Mouse (Mus musculus) E14TG2a.4 (cell line): ENCODE results near the gene Adipor2.

Source experiments
- H3K27me3 ChIP-seq: 2 replicates; pipeline ENCODE4 v1.6.1; 2014; ENCODE audit warnings: low read length, control low read depth; ENCODE audit not compliant: insufficient read depth
- H3K36me3 ChIP-seq: 2 replicates; pipeline ENCODE4 v1.6.1; 2014; ENCODE audit warnings: low read length, control low read depth; ENCODE audit not compliant: insufficient read depth
- H3K4me1 ChIP-seq: replicated peaks from 2 replicates; pipeline ENCODE4 v1.6.1; 2014; ENCODE audit warnings: low read depth, low read length, control low read depth
- H3K4me3 ChIP-seq: replicated peaks from 2 replicates; pipeline ENCODE4 v1.5.1; 2014; ENCODE audit warnings: mild to moderate bottlenecking, low read length
- H3K9me3 ChIP-seq: 2 replicates; pipeline ENCODE4 v1.6.1; 2014; ENCODE audit warnings: low read length, control low read depth
- CTCF ChIP-seq: conservative IDR thresholded peaks from 2 replicates; pipeline ENCODE4 v1.5.1; 2014; ENCODE audit warnings: low read length
- NANOG ChIP-seq: IDR thresholded peaks from 2 replicates; pipeline ENCODE4 v1.6.1; 2014; ENCODE audit warnings: borderline replicate concordance, low read length, mixed read lengths
- POU5F1 ChIP-seq: IDR thresholded peaks from 2 replicates; pipeline ENCODE4 v1.6.1; 2014; ENCODE audit warnings: low read length, borderline replicate concordance

Gene Adipor2

GRCm38 (mm10) chr6:119328521-119329115 lies 88.9 kb downstream of the Adipor2 start:
- Histone ChIP-seq H3K27me3 (peaks cover 75% of the 10 kb centered on the region), H3K4me1 (peaks cover 93% of the 10 kb centered on the region), H3K9me3 (no peaks in the 10 kb centered on the region), H3K4me3 (peak overlapping the region; percentile 26), H3K36me3 (no peaks in the 10 kb centered on the region)
- TF ChIP-seq CTCF (no peak), NANOG (no peak), POU5F1 (no peak)

- Histone ChIP-seq H3K9me3 (no peaks in the 10 kb centered on the region), H3K36me3 (no peaks in the 10 kb centered on the region), H3K4me1 (peaks cover 87% of the 10 kb centered on the region), H3K27me3 (peaks cover 85% of the 10 kb centered on the region), H3K4me3 (no peak overlapping the region)
- TF ChIP-seq POU5F1: no peak
- no peak for TF ChIP-seq CTCF
- no peak for TF ChIP-seq NANOG
Measured at GRCm38 (mm10) chr6:119326541-119326940, 91.0 kb downstream of the Adipor2 start.

- Histone ChIP-seq H3K4me3 (0 out of 2 replicates have a peak overlapping the region, but pooled peaks have one; percentile 20), H3K9me3 (no peaks in the 10 kb centered on the region), H3K27me3 (peaks cover 85% of the 10 kb centered on the region), H3K36me3 (no peaks in the 10 kb centered on the region), H3K4me1 (peaks cover 81% of the 10 kb centered on the region)
- TF ChIP-seq CTCF: no peak
- TF ChIP-seq NANOG: no peak
- no peak for TF ChIP-seq POU5F1
Measured at GRCm38 (mm10) chr6:119325978-119326377, 91.5 kb downstream of the Adipor2 start.

GRCm38 (mm10) chr6:119324776-119325175 lies 92.7 kb downstream of the Adipor2 start:
- H3K9me3 ChIP-seq: no peaks in the 10 kb centered on the region
- H3K4me1 ChIP-seq: peaks cover 78% of the 10 kb centered on the region
- no peaks in the 10 kb centered on the region for H3K36me3 ChIP-seq
- TF ChIP-seq NANOG: peak; percentile 94
- no peak for TF ChIP-seq CTCF
- peak; percentile 91 for TF ChIP-seq POU5F1
- H3K4me3 ChIP-seq: peak overlapping the region; percentile 50
- peaks cover 80% of the 10 kb centered on the region for H3K27me3 ChIP-seq

GRCm38 (mm10) chr6:119321752-119322151 lies 95.8 kb downstream of the Adipor2 start:
- H3K4me1 ChIP-seq: peaks cover 54% of the 10 kb centered on the region
- no peaks in the 10 kb centered on the region for H3K36me3 ChIP-seq
- no peak overlapping the region for H3K4me3 ChIP-seq
- peaks cover 54% of the 10 kb centered on the region for H3K27me3 ChIP-seq
- H3K9me3 ChIP-seq: no peaks in the 10 kb centered on the region
- no peak for TF ChIP-seq POU5F1
- no peak for TF ChIP-seq NANOG
- no peak for TF ChIP-seq CTCF

- H3K4me3 ChIP-seq: 0 out of 2 replicates have a peak overlapping the region, but pooled peaks have one; percentile 18
- H3K36me3 ChIP-seq: no peaks in the 10 kb centered on the region
- TF ChIP-seq CTCF (no peak), NANOG (no peak), POU5F1 (no peak)
- peaks cover 51% of the 10 kb centered on the region for H3K27me3 ChIP-seq
- H3K4me1 ChIP-seq: peaks cover 42% of the 10 kb centered on the region
- no peaks in the 10 kb centered on the region for H3K9me3 ChIP-seq
Measured at GRCm38 (mm10) chr6:119320481-119320880, 97.0 kb downstream of the Adipor2 start.

GRCm38 (mm10) chr6:119319358-119319757 lies 98.1 kb downstream of the Adipor2 start:
- H3K36me3 ChIP-seq: no peaks in the 10 kb centered on the region
- TF ChIP-seq POU5F1: no peak
- TF ChIP-seq CTCF: peak; percentile 94
- peaks cover 54% of the 10 kb centered on the region for H3K27me3 ChIP-seq
- no peaks in the 10 kb centered on the region for H3K9me3 ChIP-seq
- no peak overlapping the region for H3K4me3 ChIP-seq
- H3K4me1 ChIP-seq: peaks cover 42% of the 10 kb centered on the region

- Histone ChIP-seq H3K27me3 (peaks cover 48% of the 10 kb centered on the region), H3K4me3 (no peak overlapping the region), H3K9me3 (no peaks in the 10 kb centered on the region), H3K36me3 (no peaks in the 10 kb centered on the region), H3K4me1 (peaks cover 41% of the 10 kb centered on the region)
- TF ChIP-seq NANOG (no peak), POU5F1 (no peak)
Measured at GRCm38 (mm10) chr6:119318732-119319131, 98.8 kb downstream of the Adipor2 start.

- Histone ChIP-seq H3K4me1 (peaks cover 38% of the 10 kb centered on the region), H3K36me3 (no peaks in the 10 kb centered on the region), H3K27me3 (peaks cover 39% of the 10 kb centered on the region), H3K9me3 (no peaks in the 10 kb centered on the region), H3K4me3 (no peak overlapping the region)
- TF ChIP-seq NANOG: no peak
- TF ChIP-seq CTCF: no peak
- no peak for TF ChIP-seq POU5F1
Measured at GRCm38 (mm10) chr6:119314751-119315476, 102.6 kb downstream of the Adipor2 start.
